Mouse (Mus musculus) midbrain, embryonic 16.5 days (tissue): ENCODE results near the gene Grik4. TPM values are rescaled to one million over a fixed set of nuclear protein-coding genes. Genes with fewer than 3 reads are reported as not detected.

Experiments used
- ATAC-seq: fragments of 200-750 bp; cut with Nextera tagmentation; 2 replicates; pipeline ENCODE4 v1.8.0; 2017; ENCODE audit warnings: moderate TSS enrichment
- H3K27ac ChIP-seq: fragments of 300-500 bp; sonication (generic); 2 replicates; pipeline ENCODE4 v1.5.1; 2014; ENCODE audit warnings: mild to moderate bottlenecking, low read length, mixed read lengths
- H3K27me3 ChIP-seq: fragments of 300-500 bp; sonication (generic); 2 replicates; pipeline ENCODE4 v1.6.1; 2014; ENCODE audit warnings: low read depth, low read length, mixed read lengths; ENCODE audit not compliant: control insufficient read depth, insufficient read depth
- H3K36me3 ChIP-seq: fragments of 300-500 bp; sonication (generic); 2 replicates; pipeline ENCODE4 v1.6.1; 2014; ENCODE audit warnings: mild to moderate bottlenecking, low read length, moderate library complexity, mixed read lengths; ENCODE audit not compliant: control insufficient read depth, insufficient read depth
- H3K4me1 ChIP-seq: fragments of 300-500 bp; sonication (generic); 2 replicates; pipeline ENCODE4 v1.6.1; 2014; ENCODE audit warnings: mild to moderate bottlenecking, low read length, mixed read lengths; ENCODE audit not compliant: control insufficient read depth, insufficient read depth
- H3K4me2 ChIP-seq: fragments of 300-500 bp; sonication (generic); 2 replicates; pipeline ENCODE4 v1.6.1; 2014; ENCODE audit warnings: mild to moderate bottlenecking, low read length, mixed read lengths
- H3K4me3 ChIP-seq: fragments of 300-500 bp; sonication (generic); 2 replicates; pipeline ENCODE4 v1.5.1; 2014; ENCODE audit warnings: low read depth, mild to moderate bottlenecking, low read length, moderate library complexity, mixed read lengths
- H3K9ac ChIP-seq: fragments of 300-500 bp; sonication (generic); 2 replicates; pipeline ENCODE4 v1.6.1; 2014; ENCODE audit warnings: low read depth, low read length, mixed read lengths
- H3K9me3 ChIP-seq: fragments of 300-500 bp; sonication (generic); replicated peaks from 2 replicates; pipeline ENCODE4 v1.6.1; 2014; ENCODE audit warnings: mild to moderate bottlenecking, low read length, mixed read lengths; ENCODE audit not compliant: control insufficient read depth, poor library complexity, severe bottlenecking
- WGBS: fragments of 180-500 bp; shearing (Covaris S2); extraction: QIAGEN DNeasy Blood & Tissue Kit; methylation state at CpG from one replicate; pipeline ENCODE4 v1.1.7; 2014; 5-methylcytosine and 5-hydroxymethylcytosine counted together
- polyA plus RNA-seq: library from polyadenylated mRNA; unstranded; fragments of >200 nt; fragmentation: Nextera tagmentation; extraction: Ambion mirVana; gene quantifications from 2 replicates; pipeline ENCODE4 v1.2.1, GENCODE M21; 2015

The Grik4 gene
- polyA plus RNA-seq, 1 experiment from 2014 or later, result 11.7 TPM

GRCm38 (mm10) chr9:42892765-42893164, 51.5 kb downstream of the Grik4 start:
- no peak overlapping the region for H3K4me3 ChIP-seq
- no peak for ATAC-seq
- no peaks in the 10 kb centered on the region for H3K27me3 ChIP-seq
- no peak overlapping the region for H3K4me2 ChIP-seq
- H3K27ac ChIP-seq, result no peak overlapping the region
- no peaks in the 10 kb centered on the region for H3K36me3 ChIP-seq
- H3K9me3 ChIP-seq, result no peaks in the 10 kb centered on the region
- no peak overlapping the region for H3K9ac ChIP-seq
- 89% methylated on average over 8 of the region's 8 CpGs for WGBS
- peaks cover 11% of the 10 kb centered on the region for H3K4me1 ChIP-seq

GRCm38 (mm10) chr9:42887930-42888329, 56.4 kb downstream of the Grik4 start:
- 65% methylated on average over 4 of the region's 4 CpGs for WGBS
- no peak overlapping the region for H3K27ac ChIP-seq
- H3K4me3 ChIP-seq, result no peak overlapping the region
- no peak for ATAC-seq
- no peaks in the 10 kb centered on the region for H3K27me3 ChIP-seq
- no peaks in the 10 kb centered on the region; the same call in 1 of the 2 replicates for H3K4me1 ChIP-seq
- H3K36me3 ChIP-seq, result no peaks in the 10 kb centered on the region
- no peaks in the 10 kb centered on the region for H3K9me3 ChIP-seq
- H3K4me2 ChIP-seq, result no peak overlapping the region
- no peak overlapping the region for H3K9ac ChIP-seq

DNA sequence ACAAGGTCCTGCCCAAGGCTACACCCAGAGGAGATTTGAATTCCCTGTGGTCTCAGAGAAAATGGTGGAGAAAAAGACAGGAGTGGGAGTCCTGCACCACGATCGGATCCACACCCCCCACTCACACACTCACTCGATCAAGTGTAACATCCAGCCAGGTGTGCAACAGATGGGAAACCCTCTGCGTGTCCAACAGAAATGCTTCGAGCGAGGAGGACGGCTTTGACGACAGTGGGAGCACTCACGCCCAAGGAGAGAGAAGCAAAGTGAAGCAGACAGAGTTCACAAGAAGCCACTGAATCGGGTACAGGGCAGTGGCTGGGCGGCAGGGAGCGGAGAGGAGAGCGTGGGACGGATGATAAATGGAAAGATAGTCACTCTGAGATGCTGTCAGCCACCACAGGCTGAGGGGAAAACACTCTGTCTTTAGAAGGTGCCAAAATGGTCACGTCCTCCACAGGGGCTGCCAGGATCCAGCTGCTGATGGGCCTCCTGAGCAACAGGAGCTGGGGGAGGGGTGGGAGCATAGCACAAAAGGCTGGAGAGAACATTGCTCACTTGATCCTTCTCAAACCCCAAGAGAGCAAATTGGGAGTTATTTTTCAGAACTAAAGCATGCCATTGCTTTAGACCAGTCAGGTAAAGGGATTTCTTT, 58.1 kb downstream of the Grik4 start:
- Histone ChIP-seq H3K4me3 (no peak overlapping the region), H3K9me3 (no peaks in the 10 kb centered on the region), H3K4me2 (no peak overlapping the region), H3K27me3 (no peaks in the 10 kb centered on the region), H3K4me1 (peaks cover 5% of the 10 kb centered on the region; the same call in 1 of the 2 replicates), H3K36me3 (no peaks in the 10 kb centered on the region), H3K27ac (no peak overlapping the region), H3K9ac (no peak overlapping the region)
- 64% methylated on average over 15 of the region's 15 CpGs for WGBS
- ATAC-seq, result no peak

DNA sequence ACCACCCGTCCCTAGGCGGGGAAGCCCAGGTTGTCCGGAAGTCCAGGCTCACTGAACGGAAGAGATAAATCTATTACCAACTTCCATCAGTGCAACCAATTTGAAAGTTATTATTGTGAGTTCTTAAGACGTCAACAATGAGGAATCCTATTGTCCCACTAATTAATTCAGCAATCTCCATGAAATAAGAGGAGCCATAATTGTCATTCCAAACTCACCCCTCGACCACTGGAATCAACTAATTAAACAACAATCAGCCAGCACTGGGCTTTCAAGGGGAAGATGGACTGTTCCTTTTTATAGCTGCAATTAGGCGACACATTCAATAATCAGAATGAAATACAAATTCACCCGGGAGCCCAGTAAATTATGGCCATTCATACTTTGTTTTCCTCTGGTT, 58.7 kb downstream of the Grik4 start:
- no peak for ATAC-seq
- 57% methylated on average over 8 of the region's 8 CpGs for WGBS
- Histone ChIP-seq H3K4me2 (no peak overlapping the region), H3K9me3 (no peaks in the 10 kb centered on the region), H3K27me3 (no peaks in the 10 kb centered on the region), H3K4me1 (peaks cover 5% of the 10 kb centered on the region; the same call in 1 of the 2 replicates), H3K9ac (no peak overlapping the region), H3K36me3 (no peaks in the 10 kb centered on the region), H3K4me3 (no peak overlapping the region), H3K27ac (no peak overlapping the region)

DNA sequence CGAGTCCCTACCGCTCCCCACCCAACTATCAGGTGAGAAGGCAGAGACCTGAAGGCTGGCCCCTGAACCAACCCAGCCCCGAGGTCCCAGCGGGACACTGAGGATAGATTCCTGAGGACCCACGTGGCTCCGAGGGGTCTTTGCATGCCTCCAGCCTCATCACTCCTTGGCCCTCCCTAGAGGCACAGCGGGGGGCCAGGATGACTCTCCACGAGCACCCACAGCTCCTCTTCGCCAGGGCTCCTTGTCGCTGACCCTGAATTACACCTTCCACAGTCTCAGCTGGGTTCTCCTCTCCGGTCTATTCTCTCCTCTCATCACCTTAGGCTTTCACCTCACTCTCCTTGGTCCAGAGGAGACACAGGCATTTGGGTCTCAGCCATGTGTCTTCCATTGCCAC, 59.2 kb downstream of the Grik4 start:
- H3K27me3 ChIP-seq, result no peaks in the 10 kb centered on the region
- H3K4me3 ChIP-seq, result no peak overlapping the region
- H3K36me3 ChIP-seq, result no peaks in the 10 kb centered on the region
- H3K4me1 ChIP-seq, result peaks cover 5% of the 10 kb centered on the region; the same call in 1 of the 2 replicates
- H3K27ac ChIP-seq, result 0 out of 2 replicates have a peak overlapping the region, but pooled peaks have one; percentile 11
- no peaks in the 10 kb centered on the region for H3K9me3 ChIP-seq
- ATAC-seq, result no peak
- no peak overlapping the region for H3K9ac ChIP-seq
- no peak overlapping the region for H3K4me2 ChIP-seq
- 74% methylated on average over 11 of the region's 11 CpGs for WGBS

DNA sequence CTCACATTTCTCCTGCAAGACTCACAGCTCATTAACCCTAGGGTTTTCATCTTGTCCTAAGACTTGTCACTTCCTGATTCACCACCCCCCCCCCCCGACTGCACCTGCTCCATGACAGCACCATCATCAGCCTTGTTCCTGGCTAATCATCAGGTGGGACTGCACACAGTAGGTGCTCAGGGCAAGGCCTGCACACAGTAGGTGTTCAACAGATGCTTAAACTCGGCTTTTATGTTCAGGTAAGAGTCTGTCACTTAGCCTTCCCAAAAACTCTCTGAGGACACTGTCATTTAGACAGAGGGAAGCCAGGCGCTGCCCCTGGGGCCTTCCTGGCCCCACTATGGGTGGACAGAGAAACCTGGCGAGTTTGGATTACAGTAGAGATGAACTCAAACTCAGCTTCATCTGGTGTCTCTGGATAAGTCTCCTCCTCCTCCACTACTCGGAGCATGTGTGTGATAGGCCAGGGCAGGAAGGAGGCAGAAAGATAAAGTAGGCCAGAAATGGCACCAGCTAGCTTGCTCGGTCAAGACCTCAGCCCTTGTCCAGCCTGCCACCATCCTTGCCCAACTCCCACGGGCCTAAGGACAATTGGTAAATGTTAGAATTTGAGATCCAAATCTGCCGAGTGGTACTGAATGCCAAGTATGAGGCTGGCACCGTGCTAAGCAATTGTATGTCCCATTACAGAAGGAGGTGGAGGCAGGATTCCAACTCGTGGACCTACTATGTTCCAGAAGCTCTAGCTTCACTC, 61.1 kb downstream of the Grik4 start:
- Histone ChIP-seq H3K9me3 (no peaks in the 10 kb centered on the region), H3K4me3 (no peak overlapping the region), H3K27ac (no peak overlapping the region), H3K9ac (no peak overlapping the region), H3K36me3 (no peaks in the 10 kb centered on the region), H3K27me3 (no peaks in the 10 kb centered on the region), H3K4me1 (peaks cover 14% of the 10 kb centered on the region), H3K4me2 (no peak overlapping the region)
- 87% methylated on average over 10 of the region's 10 CpGs for WGBS
- no peak for ATAC-seq

DNA sequence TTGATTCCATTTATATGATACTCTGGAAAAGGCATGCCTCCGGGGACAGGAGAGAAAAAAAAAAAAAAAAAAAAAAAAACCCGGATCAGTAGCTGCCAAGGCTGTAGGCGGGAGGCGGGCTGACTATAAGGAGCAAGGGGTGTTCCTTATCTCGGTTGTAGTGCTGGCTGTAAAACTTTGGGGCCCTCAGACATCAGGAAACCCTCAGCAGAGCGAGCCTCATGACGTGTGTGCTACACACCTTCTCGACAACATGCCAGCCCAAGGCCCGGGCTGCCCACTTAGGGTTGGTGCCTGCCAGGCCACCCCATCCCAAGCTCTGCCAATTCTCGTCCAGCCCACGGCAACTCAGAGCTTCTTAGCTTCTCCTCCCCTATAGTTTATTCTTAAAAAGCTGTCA, 62.0 kb downstream of the Grik4 start:
- Histone ChIP-seq H3K9ac (no peak overlapping the region), H3K27ac (no peak overlapping the region), H3K4me2 (no peak overlapping the region), H3K4me3 (no peak overlapping the region), H3K27me3 (no peaks in the 10 kb centered on the region), H3K4me1 (peaks cover 16% of the 10 kb centered on the region), H3K9me3 (no peaks in the 10 kb centered on the region), H3K36me3 (no peaks in the 10 kb centered on the region)
- ATAC-seq, result no peak
- WGBS, result 64% methylated on average over 11 of the region's 11 CpGs

DNA sequence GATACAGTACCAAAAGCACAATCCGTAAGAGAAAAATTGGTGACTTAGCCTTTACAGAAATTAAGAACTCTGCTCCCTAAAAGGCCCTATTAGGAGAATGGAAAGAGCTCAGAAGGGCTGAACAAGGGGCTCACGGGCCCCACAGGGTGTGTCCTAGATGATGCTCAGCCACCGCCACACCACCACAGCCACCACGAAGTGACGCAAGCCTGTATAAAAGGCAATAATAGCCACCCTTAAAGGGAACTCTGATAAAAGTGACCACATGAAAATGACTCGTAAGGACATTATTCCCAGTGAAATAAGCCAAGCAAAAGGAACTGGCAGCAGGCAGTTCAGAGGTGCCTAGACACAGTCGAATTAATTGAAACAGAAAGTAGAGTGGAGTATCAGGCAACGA, 63.3 kb downstream of the Grik4 start:
- no peak overlapping the region for H3K4me2 ChIP-seq
- H3K9me3 ChIP-seq, result no peaks in the 10 kb centered on the region
- H3K27ac ChIP-seq, result no peak overlapping the region
- H3K9ac ChIP-seq, result no peak overlapping the region
- WGBS, result 62% methylated on average over 8 of the region's 8 CpGs
- peaks cover 16% of the 10 kb centered on the region for H3K4me1 ChIP-seq
- H3K36me3 ChIP-seq, result no peaks in the 10 kb centered on the region
- H3K4me3 ChIP-seq, result no peak overlapping the region
- no peak for ATAC-seq
- no peaks in the 10 kb centered on the region for H3K27me3 ChIP-seq

- H3K4me3 ChIP-seq, result no peak overlapping the region
- no peak overlapping the region for H3K9ac ChIP-seq
- H3K27ac ChIP-seq, result no peak overlapping the region
- H3K36me3 ChIP-seq, result no peaks in the 10 kb centered on the region
- ATAC-seq, result peak; percentile 61; the same call in 1 of the 2 replicates
- no peak overlapping the region for H3K4me2 ChIP-seq
- no peaks in the 10 kb centered on the region for H3K9me3 ChIP-seq
- H3K4me1 ChIP-seq, result peaks cover 16% of the 10 kb centered on the region
- no peaks in the 10 kb centered on the region for H3K27me3 ChIP-seq
- 10% methylated on average over 7 of the region's 7 CpGs for WGBS
Observed at GRCm38 (mm10) chr9:42878401-42878800, 65.9 kb downstream of the Grik4 start.
